Mouse (Mus musculus): Measurements from ENCODE around the gene Hyal1. TPM values are rescaled to one million over a fixed set of nuclear protein-coding genes. Genes with fewer than 3 reads are reported as not detected.
"Not testable (repeated sequence)": the region's sequence is repeated elsewhere in the genome, so short reads cannot be mapped to it uniquely, and the experiment has no call there.

Gene Hyal1
- polyA plus RNA-seq, 1 experiment from 2014 or later = 3.2 TPM

DNA sequence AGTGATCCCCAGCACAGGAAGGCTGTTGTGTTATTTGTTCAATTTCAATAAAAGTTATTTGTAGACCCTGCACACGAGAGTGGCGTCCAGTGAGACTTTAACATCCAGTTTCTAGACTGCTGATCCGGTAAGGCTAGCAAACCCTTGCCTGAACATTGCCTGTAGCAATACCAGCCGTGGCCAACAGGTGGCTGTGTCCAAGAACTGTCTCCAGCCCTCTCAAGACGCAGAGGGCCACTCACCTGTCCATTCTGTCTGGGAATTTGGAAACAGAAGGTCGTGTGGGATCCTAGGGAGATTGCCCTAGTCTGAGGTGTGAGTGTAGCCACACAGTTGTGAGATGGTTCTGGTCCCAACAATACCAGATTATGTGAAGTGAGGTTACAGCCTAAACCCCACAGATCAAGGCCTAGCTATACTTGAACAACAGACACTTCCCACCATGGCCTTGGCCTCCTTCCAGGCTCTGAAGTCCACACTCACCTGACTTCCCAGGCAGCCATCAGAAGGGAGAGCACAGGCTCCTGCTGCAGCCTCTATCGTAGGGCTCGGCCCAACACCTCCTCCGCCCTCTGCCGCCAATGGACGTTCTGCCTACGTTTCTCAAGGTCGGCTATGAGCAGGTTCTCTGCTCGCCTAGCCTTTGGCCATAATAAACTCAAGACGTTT is 10.6 kb upstream of the Hyal1 start:
- ATAC-seq (ENCODE audit: insufficient read depth) = no peak
- Histone ChIP-seq H3K27me3 (no peaks in the 10 kb centered on the region), H3K4me3 (replicated peaks) (no peak overlapping the region), H3K27ac (replicated peaks) (peak overlapping the region; percentile 96), H3K36me3 (replicated peaks) (peaks cover 32% of the 10 kb centered on the region), H3K9ac (no peak overlapping the region), H3K4me2 (peak overlapping the region; percentile 89), H3K9me3 (replicated peaks) (no peaks in the 10 kb centered on the region), H3K4me1 (replicated peaks) (peaks cover 86% of the 10 kb centered on the region)
- 47% methylated on average over 15 of the region's 15 CpGs for WGBS (ENCODE audit: insufficient replicate concordance)

DNA sequence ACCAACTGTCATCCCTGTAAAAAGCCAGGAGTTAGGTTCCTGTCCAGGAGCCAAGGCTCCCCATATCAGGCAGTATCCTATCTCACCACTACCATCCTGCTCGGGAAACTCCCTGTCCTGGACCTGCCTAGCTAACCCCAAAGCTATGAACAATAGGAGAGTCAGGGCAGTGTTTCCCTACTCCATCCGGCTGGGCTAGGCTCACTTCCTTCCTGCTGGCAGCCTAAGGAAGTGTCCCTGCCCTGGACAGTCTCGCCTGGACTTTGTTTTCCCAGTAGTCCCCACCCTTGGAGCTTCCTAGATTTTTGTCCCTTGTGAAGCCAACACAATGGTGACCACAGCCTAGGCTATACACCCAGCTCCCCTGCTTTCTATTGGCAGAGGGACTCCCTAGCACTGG is 9.9 kb upstream of the Hyal1 start:
- Histone ChIP-seq H3K36me3 (replicated peaks) (peaks cover 32% of the 10 kb centered on the region), H3K27ac (replicated peaks) (peak overlapping the region; percentile 96), H3K4me1 (replicated peaks) (peaks cover 90% of the 10 kb centered on the region), H3K4me3 (replicated peaks) (no peak overlapping the region), H3K9me3 (replicated peaks) (no peaks in the 10 kb centered on the region), H3K4me2 (peak overlapping the region; percentile 89), H3K9ac (no peak overlapping the region), H3K27me3 (no peaks in the 10 kb centered on the region)
- 49% methylated on average over 3 of the region's 3 CpGs for WGBS (ENCODE audit: insufficient replicate concordance)
- no peak for ATAC-seq (ENCODE audit: insufficient read depth)

DNA sequence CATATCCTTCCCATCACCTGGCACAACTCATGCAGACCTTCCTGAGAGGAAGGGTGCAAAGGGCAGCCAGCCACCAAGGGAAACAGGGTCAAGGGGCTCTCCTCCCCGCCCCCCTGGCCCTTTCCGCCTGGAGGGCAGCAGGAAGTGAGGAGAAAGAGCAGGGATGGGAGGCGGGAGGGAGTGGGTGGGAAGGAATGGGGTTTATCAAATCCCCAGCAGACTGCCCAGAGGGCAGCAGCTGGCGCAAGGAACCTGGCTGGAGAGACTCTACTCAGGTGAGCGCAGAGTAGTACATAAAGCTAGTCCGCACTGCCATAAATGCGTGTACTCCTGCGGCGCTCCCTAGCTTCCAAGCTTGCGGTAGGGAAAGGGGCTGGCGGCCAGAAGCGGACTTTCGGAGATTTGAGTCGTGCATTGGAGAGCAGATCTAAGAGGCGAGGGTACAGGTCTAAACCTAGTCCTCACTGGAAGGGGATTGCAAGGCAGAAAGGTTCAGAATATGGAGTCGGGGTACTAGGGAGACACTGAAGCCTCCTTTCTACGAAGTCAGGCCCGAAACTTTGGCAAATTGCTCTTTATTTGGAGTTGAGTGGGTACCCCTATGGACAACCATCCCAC is 8.9 kb upstream of the Hyal1 start, which contains the start of gene Hyal2:
Gene Hyal2 (plus strand): TSS at position 244 of the 618 bp plus-strand sequence.
- WGBS (ENCODE audit: insufficient replicate concordance) = 40% methylated on average over 18 of the region's 18 CpGs

DNA sequence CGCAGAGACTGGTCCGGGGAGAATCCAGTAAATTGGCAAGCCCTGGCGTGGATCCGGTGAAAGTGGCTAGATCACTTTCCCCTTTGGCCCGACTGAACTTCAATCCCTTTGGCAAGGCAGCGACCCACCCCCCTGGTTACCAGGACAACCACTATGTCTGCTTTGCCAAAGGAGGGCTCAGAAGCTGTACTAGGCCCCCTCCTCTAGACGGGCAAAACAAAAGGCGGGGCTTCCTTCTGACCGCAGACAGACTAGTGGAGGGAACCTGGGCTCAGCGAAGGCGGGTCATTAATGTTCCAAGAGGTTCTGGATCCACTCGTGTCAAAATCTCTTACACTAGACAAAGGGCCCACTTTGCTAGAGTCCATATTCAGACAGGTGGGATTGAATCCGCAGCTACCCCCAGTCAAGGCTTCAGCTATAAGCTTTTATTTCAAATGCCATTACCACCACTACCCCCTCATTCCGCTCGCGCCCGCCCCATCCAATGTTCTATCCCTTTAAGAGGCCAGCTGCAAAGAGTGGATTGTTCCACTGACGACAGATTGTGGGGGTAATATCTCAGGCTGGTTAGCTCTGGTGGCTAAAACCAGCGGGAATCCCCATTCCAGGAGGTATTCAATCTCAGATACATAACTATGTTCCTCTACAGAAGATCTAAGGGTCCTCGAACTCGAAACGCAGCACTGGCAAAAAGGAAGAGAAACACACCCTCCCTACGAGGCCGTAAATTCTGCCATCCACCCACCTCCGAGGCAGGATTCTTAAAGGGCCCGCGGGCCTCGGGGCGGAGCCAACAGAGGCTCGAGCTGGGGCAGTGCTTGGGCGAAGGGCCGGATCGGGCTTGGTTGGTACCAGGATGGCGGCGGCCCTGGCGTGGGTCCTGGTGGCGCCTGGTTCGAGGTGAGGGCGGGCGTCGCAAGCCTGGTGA is 8.1 kb upstream of the Hyal1 start:
- Histone ChIP-seq H3K4me3 (replicated peaks) (peak overlapping the region; percentile 80), H3K27ac (replicated peaks) (peak overlapping the region; percentile 96), H3K36me3 (replicated peaks) (peaks cover 40% of the 10 kb centered on the region), H3K9me3 (replicated peaks) (no peaks in the 10 kb centered on the region), H3K9ac (peak overlapping the region; percentile 81), H3K27me3 (no peaks in the 10 kb centered on the region), H3K4me1 (replicated peaks) (peaks cover 92% of the 10 kb centered on the region), H3K4me2 (peak overlapping the region; percentile 89)
- WGBS (ENCODE audit: insufficient replicate concordance) = 1% methylated on average over 41 of the region's 41 CpGs
- peak; percentile 76 for ATAC-seq (ENCODE audit: insufficient read depth)

More for the DNA sequence above, 8.9 kb upstream of the Hyal1 start, which contains the start of gene Hyal2:
- Histone ChIP-seq H3K4me1 (replicated peaks) (peaks cover 90% of the 10 kb centered on the region), H3K27ac (replicated peaks) (peak within 1 kb of the TSS; percentile 96), H3K9ac (peak within 1 kb of the TSS; percentile 81), H3K36me3 (replicated peaks) (peaks cover 33% of the 10 kb centered on the region), H3K4me3 (replicated peaks) (peak within 1 kb of the TSS; percentile 80), H3K4me2 (peak within 1 kb of the TSS; percentile 89), H3K9me3 (replicated peaks) (no peaks in the 10 kb centered on the region), H3K27me3 (no peaks in the 10 kb centered on the region)
- no peak for ATAC-seq (ENCODE audit: insufficient read depth)

DNA sequence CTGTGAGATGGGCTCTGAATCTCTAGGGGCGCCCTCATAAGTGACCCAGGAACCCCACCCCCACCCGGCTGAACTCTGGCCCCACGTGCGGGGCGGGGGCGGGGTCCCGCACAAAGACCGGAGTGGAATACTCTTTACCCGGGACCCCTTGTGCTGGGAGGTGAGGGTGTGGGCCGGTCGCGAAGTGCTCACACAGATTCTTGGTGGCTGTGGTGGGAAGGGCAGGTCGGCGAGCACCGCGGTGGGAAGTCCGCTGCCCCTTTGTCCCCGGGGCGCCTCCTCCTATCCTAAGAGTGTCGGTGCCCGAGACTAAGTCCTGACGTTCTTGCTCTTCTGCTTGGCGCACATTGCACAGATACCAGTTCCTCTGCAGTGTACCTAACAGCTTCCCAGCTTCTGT is 7.5 kb upstream of the Hyal1 start:
- under 1% methylated on average over 23 of the region's 23 CpGs for WGBS (ENCODE audit: insufficient replicate concordance)
- ATAC-seq (ENCODE audit: insufficient read depth) = peak; percentile 4

DNA sequence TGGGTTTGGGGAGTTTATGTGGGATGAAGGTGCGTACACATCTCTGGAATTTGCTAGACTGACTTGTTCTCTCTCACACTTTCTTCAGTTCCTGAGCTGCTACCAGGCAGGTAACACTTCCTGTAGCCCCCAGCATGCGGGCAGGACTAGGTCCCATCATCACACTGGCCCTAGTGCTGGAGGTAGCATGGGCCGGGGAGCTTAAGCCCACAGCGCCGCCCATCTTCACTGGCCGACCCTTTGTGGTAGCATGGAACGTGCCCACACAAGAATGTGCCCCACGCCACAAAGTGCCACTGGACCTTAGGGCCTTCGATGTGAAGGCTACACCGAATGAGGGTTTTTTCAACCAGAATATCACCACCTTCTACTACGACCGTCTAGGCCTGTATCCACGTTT is 6.7 kb upstream of the Hyal1 start:
- peak overlapping the region; percentile 80 for H3K4me3 ChIP-seq (replicated peaks)
- H3K9me3 ChIP-seq (replicated peaks) = no peaks in the 10 kb centered on the region
- 63% methylated on average over 13 of the region's 13 CpGs for WGBS (ENCODE audit: insufficient replicate concordance)
- peaks cover 39% of the 10 kb centered on the region for H3K36me3 ChIP-seq (replicated peaks)
- peak overlapping the region; percentile 89 for H3K4me2 ChIP-seq
- H3K9ac ChIP-seq = peak overlapping the region; percentile 81
- peaks cover 86% of the 10 kb centered on the region for H3K4me1 ChIP-seq (replicated peaks)
- ATAC-seq (ENCODE audit: insufficient read depth) = no peak
- H3K27ac ChIP-seq (replicated peaks) = peak overlapping the region; percentile 96
- H3K27me3 ChIP-seq = no peaks in the 10 kb centered on the region

More for the DNA sequence above, 7.5 kb upstream of the Hyal1 start:
- H3K9me3 ChIP-seq (replicated peaks) = no peaks in the 10 kb centered on the region
- H3K27me3 ChIP-seq = no peaks in the 10 kb centered on the region
- peaks cover 87% of the 10 kb centered on the region for H3K4me1 ChIP-seq (replicated peaks)
- H3K36me3 ChIP-seq (replicated peaks) = peaks cover 40% of the 10 kb centered on the region
- peak overlapping the region; percentile 89 for H3K4me2 ChIP-seq
- peak overlapping the region; percentile 81 for H3K9ac ChIP-seq
- peak overlapping the region; percentile 80 for H3K4me3 ChIP-seq (replicated peaks)
- H3K27ac ChIP-seq (replicated peaks) = peak overlapping the region; percentile 96

DNA sequence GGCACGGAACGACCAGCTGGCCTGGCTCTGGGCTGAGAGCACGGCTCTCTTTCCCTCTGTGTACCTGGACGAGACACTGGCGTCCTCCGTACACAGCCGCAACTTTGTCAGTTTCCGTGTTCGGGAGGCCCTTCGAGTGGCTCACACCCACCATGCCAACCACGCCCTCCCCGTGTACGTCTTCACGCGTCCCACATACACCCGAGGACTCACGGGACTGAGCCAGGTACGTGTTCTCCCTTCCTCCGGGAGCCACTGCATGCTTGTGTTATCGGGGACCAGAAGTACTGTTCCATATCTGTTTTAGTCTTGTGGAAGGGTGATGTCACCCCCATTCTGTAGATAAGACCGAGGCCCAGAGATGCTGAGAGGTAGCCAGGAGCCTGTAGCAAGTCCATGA is 5.9 kb upstream of the Hyal1 start:
- peak; percentile 65 for ATAC-seq (ENCODE audit: insufficient read depth)
- H3K27me3 ChIP-seq = no peaks in the 10 kb centered on the region
- no peaks in the 10 kb centered on the region for H3K9me3 ChIP-seq (replicated peaks)
- peaks cover 86% of the 10 kb centered on the region for H3K4me1 ChIP-seq (replicated peaks)
- peak overlapping the region; percentile 89 for H3K4me2 ChIP-seq
- peak overlapping the region; percentile 96 for H3K27ac ChIP-seq (replicated peaks)
- H3K9ac ChIP-seq = peak overlapping the region; percentile 81
- 31% methylated on average over 21 of the region's 21 CpGs for WGBS (ENCODE audit: insufficient replicate concordance)
- H3K36me3 ChIP-seq (replicated peaks) = peaks cover 33% of the 10 kb centered on the region
- peak overlapping the region; percentile 80 for H3K4me3 ChIP-seq (replicated peaks)

DNA sequence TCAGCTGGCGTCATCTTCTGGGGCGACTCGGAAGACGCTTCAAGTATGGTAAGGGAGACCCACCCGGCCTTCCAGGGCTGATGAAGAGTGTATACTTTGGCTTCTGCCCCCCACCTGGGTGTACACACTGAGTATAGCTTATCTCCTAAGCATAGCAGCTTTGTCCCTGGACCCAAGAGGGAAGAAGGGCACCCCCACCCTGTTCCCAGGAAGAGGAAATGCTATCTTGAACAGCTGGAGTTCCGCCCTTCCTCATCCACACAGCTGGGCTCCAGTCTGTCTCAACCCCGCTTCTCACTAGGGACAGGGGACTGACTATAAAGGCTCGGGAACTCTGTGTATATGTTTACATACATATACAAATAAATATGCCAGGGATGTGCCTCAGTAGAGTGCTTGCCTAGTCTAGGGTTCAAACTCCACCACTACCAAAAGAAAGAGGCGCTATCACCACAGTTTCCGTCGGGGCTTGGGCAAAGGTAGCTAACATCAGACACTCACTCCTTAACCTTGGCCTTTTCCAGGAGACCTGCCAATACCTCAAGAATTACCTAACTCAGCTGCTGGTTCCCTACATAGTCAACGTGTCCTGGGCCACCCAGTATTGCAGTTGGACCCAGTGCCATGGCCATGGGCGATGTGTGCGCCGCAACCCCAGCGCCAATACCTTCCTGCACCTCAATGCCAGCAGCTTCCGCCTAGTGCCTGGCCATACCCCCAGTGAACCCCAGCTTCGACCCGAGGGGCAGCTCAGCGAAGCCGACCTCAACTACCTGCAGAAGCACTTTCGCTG is 5.0 kb upstream of the Hyal1 start:
- ATAC-seq (ENCODE audit: insufficient read depth) = peak; percentile 31
- WGBS (ENCODE audit: insufficient replicate concordance) = 68% methylated on average over 22 of the region's 22 CpGs
- H3K27ac ChIP-seq (replicated peaks) = peak overlapping the region; percentile 96
- H3K4me1 ChIP-seq (replicated peaks) = peaks cover 86% of the 10 kb centered on the region
- H3K4me2 ChIP-seq = peak overlapping the region; percentile 89
- peak overlapping the region; percentile 81 for H3K9ac ChIP-seq
- H3K9me3 ChIP-seq (replicated peaks) = no peaks in the 10 kb centered on the region
- H3K36me3 ChIP-seq (replicated peaks) = peaks cover 33% of the 10 kb centered on the region
- H3K27me3 ChIP-seq = no peaks in the 10 kb centered on the region
- H3K4me3 ChIP-seq (replicated peaks) = peak overlapping the region; percentile 80

DNA sequence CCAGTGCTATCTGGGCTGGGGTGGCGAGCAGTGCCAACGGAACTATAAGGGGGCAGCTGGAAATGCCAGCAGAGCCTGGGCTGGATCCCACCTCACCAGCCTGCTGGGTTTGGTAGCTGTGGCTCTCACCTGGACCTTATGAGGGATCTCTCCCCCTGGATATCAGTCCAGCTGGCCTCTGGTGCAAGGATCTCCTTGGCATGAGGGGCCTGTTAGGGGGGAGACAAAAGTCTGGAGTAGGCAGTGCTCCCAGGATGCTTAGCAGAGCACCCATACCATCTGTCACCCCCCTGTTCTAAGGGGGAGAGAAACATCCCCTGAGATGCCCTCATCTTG is 4.4 kb upstream of the Hyal1 start:
- Histone ChIP-seq H3K9ac (peak overlapping the region; percentile 81; the same call in 1 of the 2 replicates), H3K27ac (replicated peaks) (peak overlapping the region; percentile 96), H3K9me3 (replicated peaks) (no peaks in the 10 kb centered on the region), H3K4me2 (peak overlapping the region; percentile 89), H3K4me1 (replicated peaks) (peaks cover 86% of the 10 kb centered on the region), H3K27me3 (no peaks in the 10 kb centered on the region), H3K36me3 (replicated peaks) (peaks cover 33% of the 10 kb centered on the region), H3K4me3 (replicated peaks) (peak overlapping the region; percentile 80; the same call in 1 of the 2 replicates)
- no peak for ATAC-seq (ENCODE audit: insufficient read depth)
- 83% methylated on average over 2 of the region's 2 CpGs for WGBS (ENCODE audit: insufficient replicate concordance)

DNA sequence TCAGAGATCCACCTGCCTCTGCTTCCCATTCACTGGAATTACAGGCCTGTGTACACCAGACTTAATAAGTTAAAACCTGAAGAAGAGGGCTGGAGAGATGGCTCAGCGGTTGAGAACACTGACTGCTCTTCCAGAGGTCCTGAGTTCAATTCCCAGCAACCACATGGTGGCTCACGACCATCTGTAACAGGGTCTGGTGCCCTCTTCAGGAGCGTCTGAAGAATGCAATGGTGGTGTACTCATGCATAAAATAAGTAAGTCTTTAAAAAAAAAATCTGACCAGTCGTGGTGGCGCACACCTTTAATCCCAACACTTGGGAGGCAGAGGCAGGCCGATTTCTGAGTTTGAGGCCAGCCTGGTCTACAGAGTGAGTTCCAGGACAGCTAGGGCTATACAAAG is 3.0 kb upstream of the Hyal1 start:
- H3K4me2 ChIP-seq; H3K27me3 ChIP-seq; ATAC-seq (ENCODE audit: insufficient read depth); H3K27ac ChIP-seq (replicated peaks); H3K4me3 ChIP-seq (replicated peaks); H3K9me3 ChIP-seq (replicated peaks); H3K9ac ChIP-seq: not testable (repeated sequence)
- Histone ChIP-seq H3K36me3 (replicated peaks) (peaks cover 33% of the 10 kb centered on the region), H3K4me1 (replicated peaks) (peaks cover 85% of the 10 kb centered on the region)
- WGBS (ENCODE audit: insufficient replicate concordance) = 66% methylated on average over 6 of the region's 6 CpGs
